Mouse (Mus musculus): ENCODE data around the gene Fam151a. TPM values are rescaled to one million over a fixed set of nuclear protein-coding genes. Genes with fewer than 3 reads are reported as not detected.

Gene Fam151a
- polyA plus RNA-seq (2012; fragmentation: generic; extraction: Trizol), result not detected

DNA sequence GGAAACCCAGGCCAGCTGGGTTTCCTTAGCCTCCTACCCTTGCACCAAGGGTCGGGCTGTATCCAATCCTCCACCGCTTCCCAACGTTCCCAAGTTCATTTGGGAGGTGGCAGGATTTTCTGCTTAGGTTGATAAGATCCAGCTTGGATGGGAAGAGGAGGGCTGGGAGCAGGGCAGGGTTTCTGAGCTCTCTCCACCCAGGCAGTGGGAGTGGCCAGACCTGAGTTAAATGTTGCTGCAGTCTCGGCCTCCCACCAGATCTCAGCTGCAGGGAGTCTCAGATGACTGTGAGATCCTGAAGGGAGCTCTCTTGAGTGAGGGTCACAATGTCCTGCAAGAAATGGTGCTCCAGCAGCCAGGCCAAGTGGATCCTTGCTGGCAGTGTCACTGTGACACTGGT lies at the start of gene Fam151a:
Gene Fam151a, plus strand, starts transcription at position 254 of the 400 bp plus-strand sequence.
- TF ChIP-seq E2F4 (IDR thresholded peaks at IDR 0.05; ENCODE audit: insufficient read depth), result no peak
- TF ChIP-seq TCF3 (IDR thresholded peaks at IDR 0.05; ENCODE audit: insufficient read length, low read depth), result no peak
- TF ChIP-seq REST (IDR thresholded peaks at IDR 0.05; ENCODE audit: insufficient read depth, insufficient read length), result no peak
- TF ChIP-seq POLR2AphosphoS2 (IDR thresholded peaks at IDR 0.05; ENCODE audit: insufficient read length, low read depth), result no peak
- TF ChIP-seq CEBPB (IDR thresholded peaks at IDR 0.05; ENCODE audit: insufficient read depth, poor library complexity, severe bottlenecking), result no peak
- TF ChIP-seq MYOD1 (IDR thresholded peaks at IDR 0.05; ENCODE audit: control insufficient read depth in 1 of 3, insufficient read length in 2 of 3, low read depth in 2 of 3), result no peak
- no peak for TF ChIP-seq POLR2A (IDR thresholded peaks at IDR 0.05; ENCODE audit: insufficient read length, low read depth)
- no peak for TF ChIP-seq USF1 (IDR thresholded peaks at IDR 0.05; ENCODE audit: low read depth)
- TF ChIP-seq TCF12 (IDR thresholded peaks at IDR 0.05; ENCODE audit: insufficient read depth, poor library complexity, severe bottlenecking), result no peak
- no peak for TF ChIP-seq SRF (IDR thresholded peaks at IDR 0.05; ENCODE audit: control insufficient read depth, insufficient read length, low read depth)
- no peak for TF ChIP-seq MAX (IDR thresholded peaks at IDR 0.05; ENCODE audit: low read depth)
- no peak for TF ChIP-seq MYOG (IDR thresholded peaks at IDR 0.05; ENCODE audit: control insufficient read depth in 1 of 3, insufficient read depth in 1 of 3, insufficient read length in 2 of 3, low read depth in 2 of 3)
- Histone ChIP-seq H3K27me3 (ENCODE audit: control insufficient read depth, insufficient read depth, insufficient read length) (peaks cover 25% of the 10 kb centered on the region), H3ac (ENCODE audit: control insufficient read depth, insufficient read length) (no peak within 1 kb of the TSS), H3K4me2 (ENCODE audit: low read depth) (no peak within 1 kb of the TSS), H3K4me3 (no peak within 1 kb of the TSS), H3K79me2 (ENCODE audit: control insufficient read depth, insufficient read depth) (no peaks in the 10 kb centered on the region), H3K36me3 (ENCODE audit: control insufficient read depth, insufficient read depth) (no peaks in the 10 kb centered on the region)

- no peak overlapping the region for H3K4me2 ChIP-seq (ENCODE audit: low read depth)
- no peaks in the 10 kb centered on the region for H3K36me3 ChIP-seq (ENCODE audit: control insufficient read depth, insufficient read depth)
- H3K27me3 ChIP-seq (ENCODE audit: control insufficient read depth, insufficient read depth, insufficient read length), result peaks cover 27% of the 10 kb centered on the region
- no peaks in the 10 kb centered on the region for H3K79me2 ChIP-seq (ENCODE audit: control insufficient read depth, insufficient read depth)
- H3K4me3 ChIP-seq, result no peak overlapping the region
- no peak overlapping the region for H3ac ChIP-seq (ENCODE audit: control insufficient read depth, insufficient read length)
- TF ChIP-seq REST (IDR thresholded peaks at IDR 0.05; ENCODE audit: insufficient read depth, insufficient read length) (no peak), POLR2A (IDR thresholded peaks at IDR 0.05; ENCODE audit: insufficient read length, low read depth) (no peak), MYOD1 (IDR thresholded peaks at IDR 0.05; ENCODE audit: control insufficient read depth in 1 of 3, insufficient read length in 2 of 3, low read depth in 2 of 3) (no peak), CEBPB (IDR thresholded peaks at IDR 0.05; ENCODE audit: insufficient read depth, poor library complexity, severe bottlenecking) (no peak), USF1 (IDR thresholded peaks at IDR 0.05; ENCODE audit: low read depth) (no peak), MAX (IDR thresholded peaks at IDR 0.05; ENCODE audit: low read depth) (no peak), TCF3 (IDR thresholded peaks at IDR 0.05; ENCODE audit: insufficient read length, low read depth) (no peak), TCF12 (IDR thresholded peaks at IDR 0.05; ENCODE audit: insufficient read depth, poor library complexity, severe bottlenecking) (no peak), MYOG (IDR thresholded peaks at IDR 0.05; ENCODE audit: control insufficient read depth in 1 of 3, insufficient read depth in 1 of 3, insufficient read length in 2 of 3, low read depth in 2 of 3) (no peak), E2F4 (IDR thresholded peaks at IDR 0.05; ENCODE audit: insufficient read depth) (no peak), POLR2AphosphoS2 (IDR thresholded peaks at IDR 0.05; ENCODE audit: insufficient read length, low read depth) (no peak), SRF (IDR thresholded peaks at IDR 0.05; ENCODE audit: control insufficient read depth, insufficient read length, low read depth) (no peak)
These were observed 44.9 kb upstream of the Fam151a start for GRCm38 (mm10) chr4:106688636-106689296.

GRCm38 (mm10) chr4:106693841-106694430 lies 39.8 kb upstream of the Fam151a start:
- Histone ChIP-seq H3ac (ENCODE audit: control insufficient read depth, insufficient read length) (no peak overlapping the region), H3K27me3 (ENCODE audit: control insufficient read depth, insufficient read depth, insufficient read length) (peaks cover 43% of the 10 kb centered on the region), H3K4me3 (no peak overlapping the region), H3K79me2 (ENCODE audit: control insufficient read depth, insufficient read depth) (no peaks in the 10 kb centered on the region), H3K4me2 (ENCODE audit: low read depth) (no peak overlapping the region), H3K36me3 (ENCODE audit: control insufficient read depth, insufficient read depth) (no peaks in the 10 kb centered on the region)
- no peak for TF ChIP-seq POLR2AphosphoS2 (IDR thresholded peaks at IDR 0.05; ENCODE audit: insufficient read length, low read depth)
- TF ChIP-seq E2F4 (IDR thresholded peaks at IDR 0.05; ENCODE audit: insufficient read depth), result no peak
- no peak for TF ChIP-seq MYOG (IDR thresholded peaks at IDR 0.05; ENCODE audit: control insufficient read depth in 1 of 3, insufficient read depth in 1 of 3, insufficient read length in 2 of 3, low read depth in 2 of 3)
- TF ChIP-seq SRF (IDR thresholded peaks at IDR 0.05; ENCODE audit: control insufficient read depth, insufficient read length, low read depth), result no peak
- no peak for TF ChIP-seq TCF12 (IDR thresholded peaks at IDR 0.05; ENCODE audit: insufficient read depth, poor library complexity, severe bottlenecking)
- no peak for TF ChIP-seq POLR2A (IDR thresholded peaks at IDR 0.05; ENCODE audit: insufficient read length, low read depth)
- no peak for TF ChIP-seq CEBPB (IDR thresholded peaks at IDR 0.05; ENCODE audit: insufficient read depth, poor library complexity, severe bottlenecking)
- no peak for TF ChIP-seq MYOD1 (IDR thresholded peaks at IDR 0.05; ENCODE audit: control insufficient read depth in 1 of 3, insufficient read length in 2 of 3, low read depth in 2 of 3)

- H3K79me2 ChIP-seq (ENCODE audit: control insufficient read depth, insufficient read depth), result no peaks in the 10 kb centered on the region
These were observed 33.7 kb upstream of the Fam151a start for GRCm38 (mm10) chr4:106699989-106700388.

More at GRCm38 (mm10) chr4:106699989-106700388, 33.7 kb upstream of the Fam151a start:
- Histone ChIP-seq H3ac (ENCODE audit: control insufficient read depth, insufficient read length) (no peak overlapping the region), H3K27me3 (ENCODE audit: control insufficient read depth, insufficient read depth, insufficient read length) (peaks cover 51% of the 10 kb centered on the region), H3K36me3 (ENCODE audit: control insufficient read depth, insufficient read depth) (no peaks in the 10 kb centered on the region), H3K4me2 (ENCODE audit: low read depth) (no peak overlapping the region), H3K4me3 (no peak overlapping the region)
- TF ChIP-seq CEBPB (IDR thresholded peaks at IDR 0.05; ENCODE audit: insufficient read depth, poor library complexity, severe bottlenecking), result no peak
- TF ChIP-seq MYOD1 (IDR thresholded peaks at IDR 0.05; ENCODE audit: control insufficient read depth in 1 of 3, insufficient read length in 2 of 3, low read depth in 2 of 3), result no peak
- TF ChIP-seq SRF (IDR thresholded peaks at IDR 0.05; ENCODE audit: control insufficient read depth, insufficient read length, low read depth), result no peak
- TF ChIP-seq TCF12 (IDR thresholded peaks at IDR 0.05; ENCODE audit: insufficient read depth, poor library complexity, severe bottlenecking), result no peak
- no peak for TF ChIP-seq TCF3 (IDR thresholded peaks at IDR 0.05; ENCODE audit: insufficient read length, low read depth)
- no peak for TF ChIP-seq MAX (IDR thresholded peaks at IDR 0.05; ENCODE audit: low read depth)
- no peak for TF ChIP-seq POLR2AphosphoS2 (IDR thresholded peaks at IDR 0.05; ENCODE audit: insufficient read length, low read depth)
- no peak for TF ChIP-seq POLR2A (IDR thresholded peaks at IDR 0.05; ENCODE audit: insufficient read length, low read depth)
- TF ChIP-seq USF1 (IDR thresholded peaks at IDR 0.05; ENCODE audit: low read depth), result no peak
- no peak for TF ChIP-seq E2F4 (IDR thresholded peaks at IDR 0.05; ENCODE audit: insufficient read depth)
- no peak for TF ChIP-seq MYOG (IDR thresholded peaks at IDR 0.05; ENCODE audit: control insufficient read depth in 1 of 3, insufficient read depth in 1 of 3, insufficient read length in 2 of 3, low read depth in 2 of 3)
- no peak for TF ChIP-seq REST (IDR thresholded peaks at IDR 0.05; ENCODE audit: insufficient read depth, insufficient read length)
